9 mouse cellular contexts compared by ENCODE assay signal in the genomic region with DNA sequence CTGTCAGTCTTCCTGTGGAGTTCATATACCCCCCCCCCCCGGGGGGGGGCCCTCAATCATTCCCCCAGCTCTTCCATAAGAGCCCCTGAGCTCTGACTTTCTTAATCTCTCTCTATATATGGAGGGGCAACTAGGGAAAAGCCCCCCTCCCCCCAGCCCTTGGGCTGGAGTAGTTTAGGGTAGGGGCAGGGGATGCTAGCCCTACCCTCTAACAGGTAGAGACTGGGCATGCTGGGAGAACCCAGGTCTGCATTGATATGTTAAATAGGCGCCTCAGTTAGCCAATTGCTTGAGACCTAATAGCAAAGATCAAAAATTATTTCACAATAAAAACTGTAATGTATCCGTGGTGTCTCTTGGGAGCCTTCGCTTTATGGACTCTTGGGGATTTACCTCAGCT. TPM values are rescaled to one million over a fixed set of nuclear protein-coding genes. Genes with fewer than 3 reads are reported as not detected.
A peak's percentile ranks its signal among the peaks of the same experiment; 100 is the strongest.
DNase-seq lines count a peak whose midpoint lies in the region; ATAC-seq and TF ChIP-seq lines count a peak whose summit lies in the region.
"Had no signal": no experiment of that assay in that cellular context is flagged by ENCODE, and none has a peak within 500 bp of the region (broad histone marks: within the 10 kb centered on the region; RNA-seq: fewer than 3 reads in every experiment).

No protein-coding gene starts in this region.

- H3K4me3 ChIP-seq in lung, embryonic 14.5 days (ENCODE audit: low read depth, low read length), result 0 out of 2 replicates have a peak overlapping the region, but pooled peaks have one; percentile 68
- H3K4me3 ChIP-seq in forebrain, embryonic 15.5 days, result peak overlapping the region; percentile 57
- peak overlapping the region; percentile 81 for H3K4me3 ChIP-seq in limb, embryonic 15.5 days
- H3K4me3 ChIP-seq in stomach, embryonic 16.5 days (replicated peaks; ENCODE audit: low read length), result peak overlapping the region; percentile 77; the same call in 1 of the 2 replicates

- no peaks in the 10 kb centered on the region for H3K27me3 ChIP-seq in lung, embryonic 14.5 days (ENCODE audit: insufficient read depth, low read length)
- H3K27me3 ChIP-seq in forebrain, embryonic 15.5 days, result no peaks in the 10 kb centered on the region
- H3K27me3 ChIP-seq in limb, embryonic 15.5 days, result no peaks in the 10 kb centered on the region
- H3K27me3 ChIP-seq in stomach, embryonic 16.5 days (ENCODE audit: control insufficient read depth, insufficient read depth, low read length), result no peaks in the 10 kb centered on the region

- no peak overlapping the region for H3K27ac ChIP-seq in lung, embryonic 14.5 days (ENCODE audit: low read depth)
- H3K27ac ChIP-seq in forebrain, embryonic 15.5 days (replicated peaks), result no peak overlapping the region
- no peak overlapping the region for H3K27ac ChIP-seq in limb, embryonic 15.5 days
- H3K27ac ChIP-seq in stomach, embryonic 16.5 days (ENCODE audit: low read length), result no peak overlapping the region

- H3K9ac ChIP-seq in lung, embryonic 14.5 days, result no peak overlapping the region
- no peak overlapping the region for H3K9ac ChIP-seq in forebrain, embryonic 15.5 days (replicated peaks)
- no peak overlapping the region for H3K9ac ChIP-seq in limb, embryonic 15.5 days
- no peak overlapping the region; the same call in 1 of the 2 replicates for H3K9ac ChIP-seq in stomach, embryonic 16.5 days (ENCODE audit: low read length)

- WGBS in lung, embryonic 14.5 days, result 50% methylated on average over 4 of the region's 4 CpGs
- WGBS in forebrain, embryonic 15.5 days, result 47% methylated on average over 4 of the region's 4 CpGs
- 36% methylated on average over 4 of the region's 4 CpGs for WGBS in limb, embryonic 15.5 days
- WGBS in stomach, embryonic 16.5 days, result 44% methylated on average over 4 of the region's 4 CpGs

- H3K4me1 ChIP-seq in lung, embryonic 14.5 days (ENCODE audit: insufficient read depth), result 0 out of 2 replicates have a peak, but pooled peaks cover 5% of the 10 kb centered on the region
- H3K4me1 ChIP-seq in forebrain, embryonic 15.5 days, result peaks cover 15% of the 10 kb centered on the region
- peaks cover 11% of the 10 kb centered on the region for H3K4me1 ChIP-seq in limb, embryonic 15.5 days
- H3K4me1 ChIP-seq in stomach, embryonic 16.5 days (ENCODE audit: control insufficient read depth, insufficient read depth, low read length), result no peaks in the 10 kb centered on the region

- H3K4me2 ChIP-seq in lung, embryonic 14.5 days, result peak overlapping the region; percentile 81
- peak overlapping the region; percentile 71 for H3K4me2 ChIP-seq in forebrain, embryonic 15.5 days (replicated peaks)
- H3K4me2 ChIP-seq in limb, embryonic 15.5 days, result peak overlapping the region; percentile 73; the same call in 1 of the 2 replicates
- peak overlapping the region; percentile 88 for H3K4me2 ChIP-seq in stomach, embryonic 16.5 days (ENCODE audit: low read depth, low read length)

- 0 out of 2 replicates have a peak, but pooled peaks have one; percentile 3 for ATAC-seq in lung, embryonic 14.5 days (ENCODE audit: insufficient read depth)
- ATAC-seq in forebrain, embryonic 15.5 days (replicated peaks), result peak; percentile 20; the same call in 1 of the 2 replicates
- no peak for ATAC-seq in limb, embryonic 15.5 days (ENCODE audit: insufficient number of reproducible peaks, low FRiP score, low TSS enrichment, low read depth)
- no peak for ATAC-seq in stomach, embryonic 16.5 days (ENCODE audit: insufficient read depth, low FRiP score)

- DNase-seq in lung, embryonic 14.5 days, result no peak
- DNase-seq in lung, postnatal 14 days, result no peak
- no peak for DNase-seq in adrenal gland, postnatal 36 days
- DNase-seq in spleen, adult 12 weeks (ENCODE audit: low spot score), result no peak
- DNase-seq in retina, embryonic 14.5 days (ENCODE audit: low spot score), result no peak
- DNase-seq: thymus, postnatal 4 days had no signal

- no peak for TF ChIP-seq CTCF in lung, embryonic 14.5 days (IDR thresholded peaks at IDR 0.05; ENCODE audit: low read depth)

- H3K36me3 ChIP-seq in lung, embryonic 14.5 days (ENCODE audit: insufficient read depth), result no peaks in the 10 kb centered on the region
- H3K36me3 ChIP-seq in forebrain, embryonic 15.5 days, result 0 out of 2 replicates have a peak, but pooled peaks cover 3% of the 10 kb centered on the region
- H3K36me3 ChIP-seq in limb, embryonic 15.5 days, result 0 out of 2 replicates have a peak, but pooled peaks cover 5% of the 10 kb centered on the region
- H3K36me3 ChIP-seq in stomach, embryonic 16.5 days (ENCODE audit: control insufficient read depth, insufficient read depth, low read length), result 0 out of 2 replicates have a peak, but pooled peaks cover 4% of the 10 kb centered on the region

- H3K9me3 ChIP-seq in lung, embryonic 14.5 days (ENCODE audit: low read depth, low read length), result no peaks in the 10 kb centered on the region
- no peaks in the 10 kb centered on the region for H3K9me3 ChIP-seq in forebrain, embryonic 15.5 days
- no peaks in the 10 kb centered on the region for H3K9me3 ChIP-seq in limb, embryonic 15.5 days
- no peaks in the 10 kb centered on the region for H3K9me3 ChIP-seq in stomach, embryonic 16.5 days (replicated peaks; ENCODE audit: control insufficient read depth, low read length)

RNA-seq across cellular contexts. Expression of a gene that starts 0.8 kb away (rescaled TPM):
- 53.8 and 55.3 TPM in 2 replicates for polyA plus RNA-seq in lung, embryonic 14.5 days (2014; fragmentation: Nextera tagmentation; extraction: Ambion mirVana)
- polyA plus RNA-seq in forebrain, embryonic 15.5 days (2015; fragmentation: Nextera tagmentation; extraction: Ambion mirVana), result 55.7 and 55.9 TPM in 2 replicates
- 38.0 and 38.4 TPM in 2 replicates for polyA plus RNA-seq in limb, embryonic 15.5 days (2015; fragmentation: Nextera tagmentation; extraction: Ambion mirVana)
- 34.6 and 35.2 TPM in 2 replicates for polyA plus RNA-seq in stomach, embryonic 16.5 days (2015; fragmentation: Nextera tagmentation; extraction: Ambion mirVana)
- total RNA-seq in adrenal gland, postnatal 36 days (2021), result 10 to 100 TPM in 1 of 2 experiments, 1 to 10 TPM in 1; 8.4 to 10.9 TPM

RNA-seq across cellular contexts. Expression of a gene that starts 24.4 kb away (rescaled TPM):
- polyA plus RNA-seq in lung, embryonic 14.5 days (2014; fragmentation: Nextera tagmentation; extraction: Ambion mirVana), result 0.16 TPM in 1 of 2 replicates, not detected in the other
- polyA plus RNA-seq in forebrain, embryonic 15.5 days (2015; fragmentation: Nextera tagmentation; extraction: Ambion mirVana), result 1.6 and 1.7 TPM in 2 replicates
- polyA plus RNA-seq in limb, embryonic 15.5 days (2015; fragmentation: Nextera tagmentation; extraction: Ambion mirVana), result 0.22 TPM in 1 of 2 replicates, not detected in the other
- polyA plus RNA-seq in stomach, embryonic 16.5 days (2015; fragmentation: Nextera tagmentation; extraction: Ambion mirVana), result not detected in 2 replicates
- not detected for total RNA-seq in adrenal gland, postnatal 36 days (2021)

Comparison
In these comparisons a context has a peak if more than half of its experiments do, and no peak if none do; other contexts are left out.
1. ATAC-seq: peak in lung, embryonic 14.5 days (single experiment) and forebrain, embryonic 15.5 days (single experiment); none in limb, embryonic 15.5 days (single experiment) and stomach, embryonic 16.5 days (single experiment).
2. Peak in every context shown above with its lines, with median percentiles within 50 percentile points of each other: H3K4me2 ChIP-seq and H3K4me3 ChIP-seq.